Mouse (Mus musculus) midbrain, embryonic 13.5 days (tissue): ENCODE measurements at regions not wholly inside any gene's neighbourhood (a gene's known extent, or its start where the extent isn't known, plus 50 kb on each side); places are given as distances from the start of the nearest gene placed in this dataset.
A peak's percentile ranks its signal among the peaks of the same experiment; 100 is the strongest.

ENCODE experiments used
- ATAC-seq: fragments of 200-750 bp; cut with Nextera tagmentation; 2 replicates; pipeline ENCODE4 v1.8.0; 2017; ENCODE audit warnings: mild to moderate bottlenecking, moderate TSS enrichment, moderate library complexity
- H3K27ac ChIP-seq: fragments of 300-500 bp; sonication (generic); 2 replicates; pipeline ENCODE4 v1.5.1; 2015; ENCODE audit warnings: inconsistent platforms, mild to moderate bottlenecking, moderate library complexity
- H3K27me3 ChIP-seq: fragments of 300-500 bp; sonication (generic); 2 replicates; pipeline ENCODE4 v1.6.1; 2015; ENCODE audit warnings: mild to moderate bottlenecking, inconsistent platforms
- H3K36me3 ChIP-seq: fragments of 300-500 bp; sonication (generic); 2 replicates; pipeline ENCODE4 v1.6.1; 2015; ENCODE audit warnings: mild to moderate bottlenecking, inconsistent platforms
- H3K4me1 ChIP-seq: fragments of 300-500 bp; sonication (generic); replicated peaks from 2 replicates; pipeline ENCODE4 v1.6.1; 2015; ENCODE audit warnings: inconsistent platforms
- H3K4me2 ChIP-seq: fragments of 300-500 bp; sonication (generic); replicated peaks from 2 replicates; pipeline ENCODE4 v1.6.1; 2015; ENCODE audit warnings: moderate library complexity, mild to moderate bottlenecking, inconsistent platforms
- H3K4me3 ChIP-seq: fragments of 300-500 bp; sonication (generic); replicated peaks from 2 replicates; pipeline ENCODE4 v1.5.1; 2015; ENCODE audit warnings: mild to moderate bottlenecking, inconsistent platforms
- H3K9ac ChIP-seq: fragments of 300-500 bp; sonication (generic); replicated peaks from 2 replicates; pipeline ENCODE4 v1.6.1; 2015; ENCODE audit warnings: mild to moderate bottlenecking, inconsistent platforms
- H3K9me3 ChIP-seq: fragments of 300-500 bp; sonication (generic); 2 replicates; pipeline ENCODE4 v1.6.1; 2016; ENCODE audit warnings: mild to moderate bottlenecking, inconsistent platforms
- WGBS: fragments of 180-500 bp; shearing (Covaris S2); methylation state at CpG from one replicate; pipeline ENCODE4 v1.1.7; 2015; 5-methylcytosine and 5-hydroxymethylcytosine counted together

DNA sequence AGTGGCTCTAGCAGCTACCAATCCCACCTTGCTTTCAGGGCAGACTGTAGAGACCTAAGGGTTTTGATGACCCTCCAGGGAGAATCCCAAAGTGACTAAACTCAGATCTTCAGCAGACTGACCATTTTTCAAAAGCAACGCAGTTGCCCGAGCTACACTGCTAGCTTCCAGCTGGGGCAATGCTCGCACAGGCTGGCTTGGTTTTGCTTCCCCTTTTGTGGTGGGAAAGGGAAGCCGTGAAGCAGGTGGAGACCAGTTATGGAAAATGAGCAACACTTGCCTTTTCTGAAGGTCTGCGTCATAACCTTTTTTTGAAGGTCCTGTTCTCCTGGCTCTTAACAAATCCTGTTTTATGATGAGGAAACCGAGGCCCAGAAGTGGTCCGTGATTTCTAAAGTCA lies 202.7 kb upstream of the Runx1 start:
- no peaks in the 10 kb centered on the region for H3K27me3 ChIP-seq
- no peaks in the 10 kb centered on the region for H3K4me1 ChIP-seq
- no peaks in the 10 kb centered on the region for H3K9me3 ChIP-seq
- no peak overlapping the region for H3K27ac ChIP-seq
- H3K4me3 ChIP-seq, result no peak overlapping the region
- H3K36me3 ChIP-seq, result no peaks in the 10 kb centered on the region
- H3K9ac ChIP-seq, result no peak overlapping the region
- H3K4me2 ChIP-seq, result no peak overlapping the region
- WGBS, result 90% methylated on average over 7 of the region's 7 CpGs
- no peak for ATAC-seq

DNA sequence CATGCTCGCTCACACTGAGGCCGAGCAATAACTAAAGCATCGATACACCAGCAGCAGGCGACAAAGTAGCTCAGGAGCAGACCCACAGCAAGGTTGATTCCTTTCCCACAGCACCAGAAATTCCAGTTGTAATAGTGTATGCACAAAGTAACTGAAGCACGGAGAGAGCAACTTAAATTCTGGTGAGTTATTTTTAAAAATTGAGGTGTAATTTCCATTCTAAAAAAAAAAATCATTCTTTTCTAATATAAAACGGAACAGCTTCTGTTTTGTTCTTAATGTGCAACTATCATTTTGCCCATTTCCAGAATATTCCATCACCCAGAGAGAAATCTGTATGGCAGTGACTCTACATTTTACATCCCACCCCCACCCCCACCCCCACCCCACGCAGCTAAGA lies 202.1 kb upstream of the Runx1 start:
- Histone ChIP-seq H3K27me3 (no peaks in the 10 kb centered on the region), H3K27ac (no peak overlapping the region), H3K4me2 (no peak overlapping the region), H3K9me3 (no peaks in the 10 kb centered on the region), H3K4me3 (no peak overlapping the region), H3K4me1 (no peaks in the 10 kb centered on the region), H3K36me3 (no peaks in the 10 kb centered on the region), H3K9ac (no peak overlapping the region)
- no peak for ATAC-seq
- WGBS, result 90% methylated on average over 7 of the region's 7 CpGs

DNA sequence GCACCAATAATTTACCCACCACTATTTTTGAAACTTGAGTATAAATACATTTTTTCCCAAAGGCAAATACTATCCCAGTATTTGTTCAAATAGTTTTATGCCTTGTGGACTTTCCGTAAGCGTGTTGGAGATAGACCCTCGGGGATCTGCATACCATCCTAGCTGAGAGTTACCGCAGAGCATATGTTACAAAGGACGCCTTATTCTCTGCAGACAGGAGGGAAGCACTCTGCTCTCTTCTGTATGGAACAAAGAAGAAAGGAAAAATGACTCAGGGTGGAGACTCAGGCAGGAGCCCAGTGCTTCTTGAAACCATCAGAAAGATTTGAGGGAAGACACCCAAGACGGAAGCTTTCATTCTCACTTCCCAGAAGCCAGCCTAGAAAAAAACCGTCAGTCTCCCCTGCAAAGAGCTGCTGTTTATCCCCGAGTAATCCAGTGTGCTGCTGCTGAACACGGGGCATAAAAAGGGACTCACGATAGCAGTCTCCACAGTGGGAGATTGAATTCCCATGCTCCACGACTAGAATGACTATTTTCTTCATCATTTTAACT lies 200.2 kb upstream of the Runx1 start:
- ATAC-seq, result no peak
- H3K4me2 ChIP-seq, result no peak overlapping the region
- H3K4me1 ChIP-seq, result no peaks in the 10 kb centered on the region
- no peaks in the 10 kb centered on the region for H3K27me3 ChIP-seq
- H3K36me3 ChIP-seq, result no peaks in the 10 kb centered on the region
- no peak overlapping the region for H3K9ac ChIP-seq
- WGBS, result 59% methylated on average over 11 of the region's 11 CpGs
- H3K4me3 ChIP-seq, result no peak overlapping the region
- no peak overlapping the region for H3K27ac ChIP-seq
- H3K9me3 ChIP-seq, result no peaks in the 10 kb centered on the region

DNA sequence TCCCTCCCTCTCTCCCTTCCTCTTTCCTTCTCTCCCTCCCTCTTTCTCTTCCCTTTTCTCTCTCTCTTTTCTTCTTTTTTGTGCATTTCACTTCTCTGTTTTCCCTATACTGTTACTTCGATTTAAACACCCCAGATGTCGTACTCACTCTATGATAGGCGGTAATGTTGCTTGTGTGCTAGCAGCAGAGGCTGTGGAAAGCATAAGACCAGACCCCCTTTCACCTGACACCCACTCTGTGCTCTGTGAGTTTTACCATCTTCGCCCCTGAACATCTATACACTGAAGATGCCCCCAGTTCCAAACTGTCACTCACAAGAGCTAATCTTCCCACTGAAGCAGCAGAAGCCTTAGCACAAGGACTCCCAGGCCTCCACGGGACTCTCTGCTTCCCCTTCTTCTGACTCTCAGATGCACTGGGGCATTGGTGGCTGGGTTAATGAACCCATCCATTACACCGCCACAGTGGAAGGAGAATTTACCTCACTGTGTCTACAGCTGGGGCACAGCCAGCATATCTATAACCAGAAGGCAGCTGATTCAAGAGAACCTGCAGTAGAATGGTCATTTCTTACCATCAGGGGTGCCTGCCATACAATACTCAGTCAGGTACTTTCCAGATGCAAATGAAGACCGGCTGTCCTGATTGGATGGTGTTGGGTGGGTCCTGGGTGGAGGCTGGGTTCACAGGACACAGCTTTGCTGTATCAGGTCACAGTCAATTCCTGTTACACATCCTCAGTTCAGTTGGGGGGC lies 194.0 kb upstream of the Runx1 start:
- H3K27me3 ChIP-seq, result no peaks in the 10 kb centered on the region
- no peaks in the 10 kb centered on the region for H3K4me1 ChIP-seq
- no peak for ATAC-seq
- no peak overlapping the region for H3K4me2 ChIP-seq
- H3K9me3 ChIP-seq, result no peaks in the 10 kb centered on the region
- no peak overlapping the region for H3K4me3 ChIP-seq
- H3K9ac ChIP-seq, result no peak overlapping the region
- no peaks in the 10 kb centered on the region for H3K36me3 ChIP-seq
- 78% methylated on average over 7 of the region's 7 CpGs for WGBS
- no peak overlapping the region for H3K27ac ChIP-seq

DNA sequence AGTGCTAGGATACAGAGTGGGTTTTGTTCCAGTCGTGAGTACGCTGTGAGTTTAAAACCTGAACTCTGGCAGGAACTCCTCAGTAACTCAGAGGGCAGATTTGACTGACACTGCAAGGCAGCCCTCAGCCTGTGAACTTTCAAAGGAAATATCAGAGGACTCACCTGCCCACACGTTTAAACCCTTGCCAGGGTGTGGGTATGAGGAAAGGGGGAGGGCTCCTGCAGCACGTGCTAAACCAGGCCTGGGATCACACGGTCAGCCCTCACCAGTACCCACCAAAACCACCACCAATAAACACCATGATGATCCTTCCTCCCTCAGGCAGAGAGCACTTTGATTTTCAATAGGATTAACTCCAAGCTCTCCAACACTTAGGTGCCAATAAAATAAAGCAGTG lies 192.8 kb upstream of the Runx1 start:
- ATAC-seq, result no peak
- Histone ChIP-seq H3K4me2 (no peak overlapping the region), H3K27me3 (no peaks in the 10 kb centered on the region), H3K36me3 (no peaks in the 10 kb centered on the region), H3K27ac (no peak overlapping the region), H3K9me3 (no peaks in the 10 kb centered on the region), H3K4me1 (no peaks in the 10 kb centered on the region), H3K9ac (no peak overlapping the region), H3K4me3 (no peak overlapping the region)
- 70% methylated on average over 5 of the region's 5 CpGs for WGBS

DNA sequence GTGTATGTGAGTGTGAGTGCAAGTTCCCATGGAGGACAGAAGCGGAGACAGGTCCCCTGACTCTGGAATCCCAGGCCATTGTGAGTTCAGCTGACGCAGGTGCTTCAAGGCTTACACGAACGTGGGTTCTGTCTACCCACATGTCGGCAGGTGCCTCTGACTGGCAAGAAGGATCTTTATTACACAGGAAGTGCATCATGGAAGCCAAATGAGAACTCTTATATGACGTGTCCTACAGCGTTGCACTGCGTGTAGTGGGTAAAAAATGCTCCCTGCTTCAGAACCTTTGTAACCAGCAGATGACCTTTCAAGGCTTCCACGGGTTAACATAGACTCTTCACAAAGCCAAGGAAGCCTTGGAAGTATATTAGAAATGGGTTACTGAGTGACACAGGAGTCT lies 191.1 kb upstream of the Runx1 start:
- no peak overlapping the region for H3K4me3 ChIP-seq
- no peaks in the 10 kb centered on the region for H3K36me3 ChIP-seq
- no peaks in the 10 kb centered on the region for H3K4me1 ChIP-seq
- WGBS, result 92% methylated on average over 9 of the region's 9 CpGs
- no peak overlapping the region for H3K9ac ChIP-seq
- H3K27me3 ChIP-seq, result no peaks in the 10 kb centered on the region
- H3K9me3 ChIP-seq, result no peaks in the 10 kb centered on the region
- ATAC-seq, result no peak
- H3K27ac ChIP-seq, result no peak overlapping the region
- no peak overlapping the region for H3K4me2 ChIP-seq

DNA sequence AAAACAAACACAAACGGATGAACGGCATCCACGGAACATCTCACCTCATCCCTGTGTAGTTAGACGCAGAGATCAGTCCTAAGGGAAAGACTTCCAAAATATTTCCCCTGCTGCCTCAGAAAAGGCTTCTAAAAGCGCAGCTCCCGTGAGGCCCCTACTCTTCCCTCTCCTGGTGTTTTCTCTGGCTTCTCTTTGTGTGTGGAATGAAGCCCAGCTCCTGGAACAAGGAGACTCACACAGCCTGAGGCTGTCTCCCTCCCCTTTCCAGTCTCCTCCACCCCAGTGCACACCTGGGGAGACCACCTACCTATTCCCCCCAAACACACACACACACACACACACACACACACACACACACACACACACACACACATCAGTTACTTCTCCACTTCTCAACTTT lies 189.7 kb upstream of the Runx1 start:
- Histone ChIP-seq H3K27me3 (no peaks in the 10 kb centered on the region), H3K27ac (no peak overlapping the region), H3K4me1 (no peaks in the 10 kb centered on the region), H3K36me3 (no peaks in the 10 kb centered on the region), H3K4me3 (no peak overlapping the region), H3K9me3 (no peaks in the 10 kb centered on the region), H3K9ac (no peak overlapping the region), H3K4me2 (no peak overlapping the region)
- WGBS, result 69% methylated on average over 6 of the region's 6 CpGs
- ATAC-seq, result no peak

DNA sequence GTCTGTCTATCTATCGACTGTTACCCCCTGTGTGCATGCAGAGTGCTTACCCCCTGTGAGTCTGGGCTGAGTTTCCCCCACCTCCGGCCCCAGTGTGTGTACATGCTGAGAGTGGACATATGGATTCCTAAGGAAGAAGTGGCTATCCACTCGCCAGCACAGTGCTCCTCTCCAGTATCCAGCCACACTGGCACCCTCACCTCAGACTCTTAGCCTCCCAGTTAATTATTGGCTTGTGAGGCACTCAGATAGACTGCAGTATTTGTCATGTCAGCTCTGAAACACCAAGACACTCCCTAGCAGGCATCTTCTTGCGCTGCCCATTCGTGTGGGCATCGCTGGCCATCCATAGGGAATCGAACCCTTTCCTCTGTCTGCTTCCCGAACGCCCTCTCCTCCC lies 189.0 kb upstream of the Runx1 start:
- no peaks in the 10 kb centered on the region for H3K4me1 ChIP-seq
- ATAC-seq, result no peak
- 88% methylated on average over 9 of the region's 9 CpGs for WGBS

GRCm38 (mm10) chr16:93013881-93014280 lies 187.9 kb upstream of the Runx1 start:
- WGBS, result 55% methylated on average over 8 of the region's 8 CpGs
- H3K36me3 ChIP-seq, result no peaks in the 10 kb centered on the region
- ATAC-seq, result no peak

More for the DNA sequence above, 189.0 kb upstream of the Runx1 start:
- Histone ChIP-seq H3K9me3 (no peaks in the 10 kb centered on the region), H3K4me3 (no peak overlapping the region), H3K36me3 (no peaks in the 10 kb centered on the region), H3K4me2 (no peak overlapping the region), H3K27me3 (no peaks in the 10 kb centered on the region), H3K9ac (no peak overlapping the region), H3K27ac (no peak overlapping the region)

GRCm38 (mm10) chr16:93013256-93013655 lies 187.3 kb upstream of the Runx1 start:
- H3K36me3 ChIP-seq, result no peaks in the 10 kb centered on the region
- ATAC-seq, result no peak
- H3K9ac ChIP-seq, result no peak overlapping the region
- no peak overlapping the region for H3K4me3 ChIP-seq
- no peaks in the 10 kb centered on the region for H3K9me3 ChIP-seq
- WGBS, result 90% methylated on average over 7 of the region's 7 CpGs
- no peaks in the 10 kb centered on the region for H3K27me3 ChIP-seq
- no peaks in the 10 kb centered on the region for H3K4me1 ChIP-seq
- H3K4me2 ChIP-seq, result no peak overlapping the region
- no peak overlapping the region for H3K27ac ChIP-seq

More at GRCm38 (mm10) chr16:93013881-93014280, 187.9 kb upstream of the Runx1 start:
- no peaks in the 10 kb centered on the region for H3K4me1 ChIP-seq
- H3K27ac ChIP-seq, result no peak overlapping the region
- H3K4me2 ChIP-seq, result no peak overlapping the region
- H3K27me3 ChIP-seq, result no peaks in the 10 kb centered on the region
- H3K4me3 ChIP-seq, result no peak overlapping the region
- no peaks in the 10 kb centered on the region for H3K9me3 ChIP-seq
- no peak overlapping the region for H3K9ac ChIP-seq

- WGBS, result 90% methylated on average over 1 of the region's 1 CpGs
- H3K4me3 ChIP-seq, result no peak overlapping the region
- H3K36me3 ChIP-seq, result no peaks in the 10 kb centered on the region
- H3K27ac ChIP-seq, result no peak overlapping the region
- no peak overlapping the region for H3K4me2 ChIP-seq
- H3K9me3 ChIP-seq, result no peaks in the 10 kb centered on the region
- 0 out of 2 replicates have a peak, but pooled peaks cover 2% of the 10 kb centered on the region for H3K27me3 ChIP-seq
- no peak for ATAC-seq
- H3K9ac ChIP-seq, result no peak overlapping the region
- peaks cover 5% of the 10 kb centered on the region for H3K4me1 ChIP-seq
Observed at GRCm38 (mm10) chr16:93011474-93011873, 185.5 kb upstream of the Runx1 start.

- no peak for ATAC-seq
- H3K4me1 ChIP-seq, result peaks cover 11% of the 10 kb centered on the region
- no peaks in the 10 kb centered on the region for H3K9me3 ChIP-seq
- H3K36me3 ChIP-seq, result no peaks in the 10 kb centered on the region
- H3K27ac ChIP-seq, result no peak overlapping the region; the same call in 1 of the 2 replicates
- peak overlapping the region; percentile 20 for H3K4me3 ChIP-seq
- WGBS, result 3% methylated on average over 21 of the region's 21 CpGs
- no peak overlapping the region for H3K9ac ChIP-seq
- H3K4me2 ChIP-seq, result peak overlapping the region; percentile 45
- 0 out of 2 replicates have a peak, but pooled peaks cover 4% of the 10 kb centered on the region for H3K27me3 ChIP-seq
Observed at GRCm38 (mm10) chr16:93006321-93006984, 180.5 kb upstream of the Runx1 start.
